Mouse (Mus musculus) lung, embryonic 16.5 days (tissue): ENCODE data around the gene Zfp534. TPM values are rescaled to one million over a fixed set of nuclear protein-coding genes. Genes with fewer than 3 reads are reported as not detected.
"Not testable (repeated sequence)": the region's sequence is repeated elsewhere in the genome, so short reads cannot be mapped to it uniquely, and the experiment has no call there.

Experiments used
- ATAC-seq: fragments of 200-750 bp; cut with Nextera tagmentation; 2 replicates; pipeline ENCODE4 v1.8.0; 2017; ENCODE audit warnings: low read depth, mild to moderate bottlenecking, moderate library complexity
- H3K27ac ChIP-seq: fragments of 300-500 bp; sonication (generic); 2 replicates; pipeline ENCODE4 v1.5.1; 2014; ENCODE audit warnings: mild to moderate bottlenecking, control low read depth, low read length
- H3K27me3 ChIP-seq: fragments of 300-500 bp; sonication (generic); 2 replicates; pipeline ENCODE4 v1.6.1; 2014; ENCODE audit warnings: low read depth, low read length, mixed read lengths; ENCODE audit not compliant: control insufficient read depth, insufficient read depth
- H3K36me3 ChIP-seq: fragments of 300-500 bp; sonication (generic); 2 replicates; pipeline ENCODE4 v1.6.1; 2014; ENCODE audit warnings: low read length; ENCODE audit not compliant: control insufficient read depth, insufficient read depth
- H3K4me1 ChIP-seq: fragments of 300-500 bp; sonication (generic); replicated peaks from 2 replicates; pipeline ENCODE4 v1.6.1; 2014; ENCODE audit warnings: low read length, mixed read lengths; ENCODE audit not compliant: control insufficient read depth, insufficient read depth
- H3K4me2 ChIP-seq: fragments of 300-500 bp; sonication (generic); 2 replicates; pipeline ENCODE4 v1.6.1; 2014; ENCODE audit warnings: low read depth, low read length, control low read depth
- H3K4me3 ChIP-seq: fragments of 300-500 bp; sonication (generic); 2 replicates; pipeline ENCODE4 v1.5.1; 2014; ENCODE audit warnings: mild to moderate bottlenecking, low read length, control low read depth
- H3K9ac ChIP-seq: fragments of 300-500 bp; sonication (generic); 2 replicates; pipeline ENCODE4 v1.6.1; 2014; ENCODE audit warnings: low read length, control low read depth
- H3K9me3 ChIP-seq: fragments of 300-500 bp; sonication (generic); 2 replicates; pipeline ENCODE4 v1.6.1; 2016; ENCODE audit warnings: low read length; ENCODE audit not compliant: control insufficient read depth
- WGBS: fragments of 180-500 bp; shearing (Covaris S2); extraction: QIAGEN DNeasy Blood & Tissue Kit; methylation state at CpG from one replicate; pipeline ENCODE4 v1.1.7; 2014; 5-methylcytosine and 5-hydroxymethylcytosine counted together
- polyA plus RNA-seq: library from polyadenylated mRNA; unstranded; fragments of >200 nt; fragmentation: Nextera tagmentation; extraction: Ambion mirVana; gene quantifications from 2 replicates; pipeline ENCODE4 v1.2.1, GENCODE M21; 2015

Gene Zfp534
- not detected in 2 replicates for polyA plus RNA-seq

- not testable (repeated sequence) for H3K4me3 ChIP-seq, H3K27me3 ChIP-seq, H3K4me1 ChIP-seq, H3K9ac ChIP-seq, H3K27ac ChIP-seq, H3K9me3 ChIP-seq, H3K4me2 ChIP-seq, H3K36me3 ChIP-seq, ATAC-seq
- WGBS = 50% methylated on average over 1 of the region's 3 CpGs
Measured at GRCm38 (mm10) chr4:147702453-147702852, at the start of gene Zfp534. Gene Zfp534, minus strand, starts transcription at chr4:147702553.

- not testable (repeated sequence) for H3K27ac ChIP-seq, H3K9me3 ChIP-seq, ATAC-seq, H3K4me2 ChIP-seq, H3K36me3 ChIP-seq, H3K9ac ChIP-seq, H3K4me3 ChIP-seq, H3K27me3 ChIP-seq, H3K4me1 ChIP-seq
- 91% methylated on average over 14 of the region's 15 CpGs for WGBS
Measured at GRCm38 (mm10) chr4:147746255-147746654, 43.9 kb upstream of the Zfp534 start.

DNA sequence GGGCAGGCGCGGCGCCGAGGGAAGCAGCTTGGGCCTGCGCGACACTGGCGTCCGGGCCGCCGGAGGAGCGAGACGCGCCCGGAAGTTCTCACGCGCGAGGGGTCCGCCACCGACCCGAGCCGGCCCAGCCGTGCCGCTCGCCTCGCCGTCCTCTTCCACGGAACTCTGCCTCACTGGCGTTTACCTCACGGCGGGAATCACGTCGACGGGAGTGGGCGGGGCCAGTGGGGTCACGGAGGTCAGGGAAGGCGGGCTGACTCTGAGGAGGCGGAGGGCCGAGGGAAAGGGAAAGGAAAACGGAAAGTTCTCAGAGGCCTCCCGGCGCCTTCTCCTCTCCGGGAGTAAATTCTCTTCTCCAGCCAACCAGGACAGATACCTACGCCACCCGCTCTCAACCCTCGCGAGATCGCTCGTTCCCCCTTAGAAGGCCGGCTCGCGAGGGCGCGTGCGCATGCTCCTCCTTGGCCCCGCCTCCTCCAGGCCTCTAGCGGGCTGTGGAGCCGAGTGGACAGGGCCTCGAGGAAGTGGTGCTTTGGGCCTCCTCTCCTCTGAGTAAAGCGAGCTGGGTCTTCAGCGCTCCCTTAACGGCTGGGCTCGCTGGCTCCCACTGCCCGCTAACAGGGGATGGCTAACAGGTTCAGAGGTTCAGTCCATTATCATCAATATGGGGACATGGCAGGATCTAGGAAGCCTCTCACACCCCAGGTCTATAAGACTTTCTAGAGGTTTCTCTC lies 36.5 kb upstream of the Zfp534 start:
- H3K4me1 ChIP-seq, H3K27me3 ChIP-seq, H3K36me3 ChIP-seq, H3K9me3 ChIP-seq, H3K27ac ChIP-seq, ATAC-seq: not testable (repeated sequence)
- Histone ChIP-seq H3K4me3 (peak overlapping the region; percentile 42), H3K4me2 (peak overlapping the region; percentile 43), H3K9ac (peak overlapping the region; percentile 39; the same call in 1 of the 2 replicates)
- WGBS = 31% methylated on average over 52 of the region's 63 CpGs

DNA sequence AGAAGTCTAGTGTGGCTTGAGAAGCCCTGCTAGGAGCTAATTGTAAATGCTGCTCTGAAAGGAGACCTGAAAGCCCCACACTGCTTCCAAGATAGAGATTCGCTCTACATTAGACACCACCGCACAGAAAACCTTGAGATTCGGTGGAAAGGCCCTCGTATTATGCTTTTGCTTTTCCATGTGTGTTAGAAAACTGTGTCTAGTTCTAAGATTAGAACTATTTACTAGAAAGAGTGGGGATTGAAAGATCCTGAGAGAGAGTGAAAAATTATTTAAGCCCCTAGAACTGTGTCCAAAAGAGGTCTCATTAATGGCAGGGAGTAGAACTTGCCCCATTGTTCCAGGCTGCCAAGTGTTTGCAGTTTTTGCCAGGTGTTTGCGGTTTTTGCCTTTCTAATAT lies 47.1 kb downstream of the Zfp534 start:
- H3K4me1 ChIP-seq, H3K27me3 ChIP-seq, ATAC-seq, H3K27ac ChIP-seq, H3K9me3 ChIP-seq, H3K9ac ChIP-seq, H3K4me3 ChIP-seq, H3K36me3 ChIP-seq, H3K4me2 ChIP-seq: not testable (repeated sequence)
- WGBS = 83% methylated on average over 4 of the region's 5 CpGs

- not testable (repeated sequence) for ATAC-seq, H3K4me3 ChIP-seq, H3K4me2 ChIP-seq, H3K36me3 ChIP-seq, H3K4me1 ChIP-seq, H3K9ac ChIP-seq, H3K27ac ChIP-seq, H3K9me3 ChIP-seq, H3K27me3 ChIP-seq
- no CpG with 5 or more reads among the region's 3 CpGs for WGBS
Measured at GRCm38 (mm10) chr4:147647407-147647806, 54.9 kb downstream of the Zfp534 start.

- not testable (repeated sequence) for ATAC-seq, H3K4me1 ChIP-seq, H3K36me3 ChIP-seq, H3K27me3 ChIP-seq, H3K27ac ChIP-seq, H3K4me3 ChIP-seq, H3K4me2 ChIP-seq, H3K9me3 ChIP-seq, H3K9ac ChIP-seq
- no CpG with 5 or more reads among the region's 6 CpGs for WGBS
Measured at GRCm38 (mm10) chr4:147642413-147642812, 59.9 kb downstream of the Zfp534 start, which contains the start of gene Zfp979. Gene Zfp979, minus strand, starts transcription at chr4:147642513.

DNA sequence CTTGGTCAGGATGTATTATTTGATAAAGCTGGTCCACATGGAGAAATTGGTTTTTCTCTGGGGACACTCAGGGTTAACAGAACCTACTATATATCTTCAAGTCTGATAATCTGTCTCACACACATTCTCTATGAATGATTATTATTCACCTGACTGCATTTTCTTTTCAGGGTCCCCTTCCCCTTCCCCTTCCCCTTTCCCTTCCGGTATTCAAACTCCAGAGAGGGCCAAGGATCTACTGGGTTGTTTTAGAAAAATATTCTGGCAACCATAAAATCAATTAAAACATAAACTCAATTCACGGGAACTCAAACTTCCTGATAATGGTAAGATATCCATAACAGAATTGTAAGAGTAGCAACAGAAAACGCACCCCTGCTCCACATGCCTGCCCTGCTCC lies 60.4 kb downstream of the Zfp534 start:
- not testable (repeated sequence) for H3K9ac ChIP-seq, ATAC-seq, H3K4me1 ChIP-seq, H3K36me3 ChIP-seq, H3K27ac ChIP-seq, H3K4me2 ChIP-seq, H3K4me3 ChIP-seq, H3K9me3 ChIP-seq, H3K27me3 ChIP-seq
- 47% methylated on average over 2 of the region's 3 CpGs for WGBS

DNA sequence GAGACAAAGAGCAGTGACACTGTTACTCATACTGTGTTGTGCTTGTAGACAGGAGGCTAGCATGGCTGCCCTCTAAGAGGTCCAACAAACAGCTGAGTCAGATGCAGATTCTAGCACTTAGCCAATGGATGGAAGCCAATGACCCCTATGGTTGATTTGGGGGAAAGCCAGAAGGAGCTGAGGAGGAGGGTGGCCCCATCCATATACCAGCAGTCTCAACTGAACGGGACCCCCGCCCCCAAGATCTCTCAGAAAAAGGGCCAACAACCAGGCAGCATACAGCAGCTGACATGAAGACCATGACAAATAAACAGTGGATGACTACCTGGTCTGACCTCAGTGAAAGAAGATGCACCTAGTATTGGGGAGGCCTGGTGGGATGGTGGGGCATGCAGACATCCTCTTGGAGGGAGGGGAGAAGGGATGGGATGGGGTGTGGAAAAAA lies 68.5 kb downstream of the Zfp534 start:
- not testable (repeated sequence) for H3K36me3 ChIP-seq, H3K9me3 ChIP-seq, H3K27ac ChIP-seq, H3K9ac ChIP-seq, H3K27me3 ChIP-seq, H3K4me3 ChIP-seq, H3K4me2 ChIP-seq, H3K4me1 ChIP-seq
- peak; percentile 52; the same call in 1 of the 2 replicates for ATAC-seq
- no CpG with 5 or more reads among the region's 2 CpGs for WGBS
